Mouse (Mus musculus) midbrain, embryonic 14.5 days (tissue): ENCODE results near the gene Mapk1. TPM values are rescaled to one million over a fixed set of nuclear protein-coding genes. Genes with fewer than 3 reads are reported as not detected.

Experiments
- ATAC-seq: fragments of 200-750 bp; cut with Nextera tagmentation; 2 replicates; pipeline ENCODE4 v1.8.0; 2017; ENCODE audit warnings: moderate number of reproducible peaks, moderate library complexity; ENCODE audit not compliant: low FRiP score, low TSS enrichment
- DNase-seq: peaks from one replicate; pipeline ENCODE4 v3.0.0-alpha.2; 2015
- H3K27ac ChIP-seq: fragments of 300-500 bp; sonication (generic); replicated peaks from 2 replicates; pipeline ENCODE4 v1.5.1; 2014; ENCODE audit warnings: mild to moderate bottlenecking, low read depth, low read length, moderate library complexity
- H3K27me3 ChIP-seq: fragments of 300-500 bp; sonication (generic); 2 replicates; pipeline ENCODE4 v1.6.1; 2014; ENCODE audit warnings: low read length, control low read depth, mixed read lengths; ENCODE audit not compliant: control insufficient read depth, insufficient read depth
- H3K36me3 ChIP-seq: fragments of 300-500 bp; sonication (generic); 2 replicates; pipeline ENCODE4 v1.6.1; 2014; ENCODE audit warnings: low read length, control low read depth; ENCODE audit not compliant: control insufficient read depth, insufficient read depth
- H3K4me1 ChIP-seq: fragments of 300-500 bp; sonication (generic); 2 replicates; pipeline ENCODE4 v1.6.1; 2014; ENCODE audit warnings: mild to moderate bottlenecking, antibody characterized with exemption, low read length, control low read depth; ENCODE audit not compliant: control insufficient read depth, insufficient read depth
- H3K4me2 ChIP-seq: fragments of 300-500 bp; sonication (generic); 2 replicates; pipeline ENCODE4 v1.6.1; 2014; ENCODE audit warnings: mild to moderate bottlenecking, low read length, moderate library complexity
- H3K4me3 ChIP-seq: fragments of 300-500 bp; sonication (generic); replicated peaks from 2 replicates; pipeline ENCODE4 v1.5.1; 2014; ENCODE audit warnings: low read depth, low read length
- H3K9ac ChIP-seq: fragments of 300-500 bp; sonication (generic); replicated peaks from 2 replicates; pipeline ENCODE4 v1.6.1; 2014; ENCODE audit warnings: mild to moderate bottlenecking, low read length, moderate library complexity
- H3K9me3 ChIP-seq: fragments of 300-500 bp; sonication (generic); 2 replicates; pipeline ENCODE4 v1.6.1; 2016; ENCODE audit warnings: low read length, control low read depth, mixed read lengths; ENCODE audit not compliant: control insufficient read depth
- WGBS: fragments of 180-500 bp; shearing (Covaris S2); extraction: QIAGEN DNeasy Blood & Tissue Kit; methylation state at CpG from one replicate; pipeline ENCODE4 v1.1.7; 2014; 5-methylcytosine and 5-hydroxymethylcytosine counted together
- polyA plus RNA-seq: library from polyadenylated mRNA; unstranded; fragments of >200 nt; fragmentation: Nextera tagmentation; extraction: Ambion mirVana; gene quantifications from 2 replicates; pipeline ENCODE4 v1.2.1, GENCODE M21; 2014

Gene Mapk1
- polyA plus RNA-seq, 1 experiment from 2014 or later, result 219 TPM

DNA sequence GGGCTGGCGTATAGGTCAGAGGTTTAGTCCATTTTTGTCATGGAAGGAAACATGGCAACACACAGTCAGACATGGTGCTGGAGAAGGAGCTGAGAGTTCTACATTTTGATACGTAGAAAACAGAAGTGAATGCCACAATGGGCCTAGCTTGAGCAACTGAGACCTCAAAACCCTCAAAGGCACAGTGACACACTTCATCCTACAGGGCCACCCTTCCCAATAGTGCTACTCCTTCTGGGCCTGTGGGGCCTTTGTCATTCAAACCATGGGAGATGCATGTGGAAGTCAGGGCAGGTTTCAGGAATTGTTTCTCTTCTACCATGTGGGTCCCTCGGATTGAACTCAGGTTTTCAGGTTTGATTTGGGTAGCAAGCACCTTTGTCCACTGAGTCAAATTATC, 17.9 kb downstream of the Mapk1 start:
- no peak for ATAC-seq
- no peak overlapping the region for H3K9ac ChIP-seq
- no peak overlapping the region for H3K4me2 ChIP-seq
- no peaks in the 10 kb centered on the region for H3K4me1 ChIP-seq
- H3K4me3 ChIP-seq, result no peak overlapping the region
- 91% methylated on average over 3 of the region's 3 CpGs for WGBS
- H3K9me3 ChIP-seq, result no peaks in the 10 kb centered on the region
- no peaks in the 10 kb centered on the region for H3K27me3 ChIP-seq
- H3K36me3 ChIP-seq, result no peaks in the 10 kb centered on the region
- H3K27ac ChIP-seq, result no peak overlapping the region
- no peak for DNase-seq

DNA sequence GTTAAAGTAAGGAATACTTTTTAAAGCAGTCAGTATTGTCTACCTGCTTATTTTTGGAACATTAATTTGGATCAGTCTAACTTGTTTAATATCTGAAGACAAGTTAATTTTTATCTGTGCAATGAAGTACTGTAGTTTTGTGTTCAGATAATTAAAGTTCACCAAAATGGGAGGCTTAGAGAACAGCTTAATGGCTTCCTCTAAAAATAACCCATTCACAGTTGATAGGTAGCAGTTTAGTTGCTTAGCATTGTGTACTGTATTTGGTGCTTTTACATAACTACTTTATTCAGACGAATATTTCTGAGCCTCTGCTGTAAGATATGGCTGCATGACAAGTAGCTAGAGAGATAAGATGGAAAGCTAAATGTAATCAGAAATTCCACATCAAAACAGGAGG, 23.9 kb downstream of the Mapk1 start:
- ATAC-seq, result no peak
- Histone ChIP-seq H3K4me3 (no peak overlapping the region), H3K36me3 (no peaks in the 10 kb centered on the region), H3K9ac (no peak overlapping the region), H3K4me2 (no peak overlapping the region), H3K4me1 (no peaks in the 10 kb centered on the region), H3K27ac (no peak overlapping the region), H3K9me3 (no peaks in the 10 kb centered on the region), H3K27me3 (no peaks in the 10 kb centered on the region)
- no peak for DNase-seq
- 89% methylated on average over 1 of the region's 1 CpGs for WGBS

DNA sequence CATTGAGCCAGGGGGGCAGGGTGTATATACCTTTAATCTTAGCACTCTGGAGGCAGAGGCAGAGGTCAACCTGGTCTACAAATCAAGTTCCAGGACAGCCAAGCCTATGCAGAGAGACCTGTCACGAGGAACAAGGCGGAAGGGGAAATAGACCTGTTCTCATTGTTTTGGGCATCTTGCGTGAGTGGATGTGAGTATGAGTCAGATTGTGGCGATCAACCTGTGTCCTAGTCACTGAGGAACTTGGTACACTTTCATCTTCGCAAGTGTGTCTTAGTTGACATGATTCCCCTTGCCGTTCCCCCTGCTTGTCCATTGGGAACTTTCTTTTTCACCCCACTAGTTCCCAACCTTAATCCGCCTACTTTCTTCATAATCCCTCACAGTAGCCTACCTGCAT, 26.9 kb downstream of the Mapk1 start:
- Histone ChIP-seq H3K4me2 (no peak overlapping the region), H3K4me1 (no peaks in the 10 kb centered on the region), H3K9me3 (no peaks in the 10 kb centered on the region), H3K9ac (no peak overlapping the region), H3K27ac (no peak overlapping the region), H3K27me3 (no peaks in the 10 kb centered on the region), H3K36me3 (no peaks in the 10 kb centered on the region), H3K4me3 (no peak overlapping the region)
- ATAC-seq (no peak), DNase-seq (no peak)
- WGBS, result 98% methylated on average over 7 of the region's 7 CpGs

DNA sequence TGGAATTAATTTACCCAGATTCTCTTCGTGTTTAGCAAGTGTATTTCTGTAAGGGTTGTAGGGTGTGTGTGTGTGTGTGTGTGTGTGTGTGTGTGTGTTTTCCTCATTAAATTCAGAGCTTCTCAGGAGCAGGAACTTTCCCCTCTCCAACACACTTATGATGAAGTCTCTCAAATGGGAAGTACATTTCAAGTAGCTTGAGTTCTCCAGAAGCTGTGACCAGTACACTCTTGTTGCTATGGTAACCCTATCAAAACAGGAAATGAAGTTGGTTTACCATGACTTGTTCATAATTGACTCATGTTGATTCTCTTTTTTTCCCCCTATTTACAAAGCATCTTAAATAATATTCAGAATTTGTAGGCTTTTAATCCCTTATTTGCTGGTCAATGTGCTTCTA, 29.4 kb downstream of the Mapk1 start:
- 100% methylated on average over 1 of the region's 1 CpGs for WGBS
- Histone ChIP-seq H3K27me3 (no peaks in the 10 kb centered on the region), H3K9ac (no peak overlapping the region), H3K4me2 (no peak overlapping the region), H3K4me1 (no peaks in the 10 kb centered on the region), H3K9me3 (no peaks in the 10 kb centered on the region), H3K36me3 (0 out of 2 replicates have a peak, but pooled peaks cover 8% of the 10 kb centered on the region), H3K4me3 (no peak overlapping the region), H3K27ac (no peak overlapping the region)
- no peak for DNase-seq
- ATAC-seq, result no peak

DNA sequence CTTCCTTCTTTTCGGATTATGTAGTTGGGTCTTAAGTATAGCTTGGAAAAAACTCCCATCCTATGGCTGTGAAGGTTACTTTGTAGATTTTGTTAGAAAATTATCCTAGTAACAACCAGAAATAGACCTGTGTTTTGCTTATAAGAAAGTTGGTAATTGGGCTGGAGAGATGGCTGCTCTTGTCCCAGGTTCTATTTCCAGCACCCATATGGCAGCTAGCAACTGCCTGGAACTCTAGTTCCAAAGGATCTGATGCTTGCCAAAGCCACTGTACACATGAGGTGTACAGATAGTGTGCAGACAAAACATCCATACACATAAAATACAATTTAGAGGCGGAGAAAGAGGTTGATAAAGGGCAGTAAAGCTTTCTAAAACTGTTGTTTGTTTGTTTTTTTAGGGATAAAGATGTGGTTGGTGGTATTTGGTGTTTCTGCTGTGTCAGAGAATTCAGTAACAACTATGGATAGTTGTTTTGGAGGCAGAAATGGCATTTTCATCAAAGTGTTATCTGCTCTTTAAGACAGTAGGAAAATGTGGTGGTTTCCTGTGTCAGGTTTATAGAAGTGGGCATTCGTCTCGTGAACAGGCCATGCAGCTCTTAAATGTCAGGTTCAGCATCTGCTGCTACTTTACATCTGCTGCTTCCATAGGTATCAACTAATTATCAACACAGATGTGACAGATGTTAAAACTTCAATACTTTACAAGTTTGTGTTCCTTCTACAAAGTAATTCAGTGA, 32.1 kb downstream of the Mapk1 start:
- DNase-seq, result no peak

DNA sequence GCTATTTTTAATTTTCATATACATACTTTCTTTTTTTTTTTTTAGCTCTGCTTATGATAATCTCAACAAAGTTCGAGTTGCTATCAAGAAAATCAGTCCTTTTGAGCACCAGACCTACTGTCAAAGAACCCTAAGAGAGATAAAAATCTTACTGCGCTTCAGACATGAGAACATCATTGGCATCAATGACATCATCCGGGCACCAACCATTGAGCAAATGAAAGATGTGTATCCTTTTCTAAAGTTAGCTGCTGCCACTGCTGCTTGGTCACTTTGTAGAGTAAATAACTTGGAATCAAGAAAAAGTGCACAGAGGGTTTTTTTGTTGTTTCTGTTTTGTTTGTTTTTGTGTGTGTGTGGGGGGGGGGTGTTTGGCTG, 32.7 kb downstream of the Mapk1 start:
- H3K4me1 ChIP-seq, result no peaks in the 10 kb centered on the region
- H3K27ac ChIP-seq, result no peak overlapping the region
- H3K36me3 ChIP-seq, result peaks cover 22% of the 10 kb centered on the region
- H3K9ac ChIP-seq, result no peak overlapping the region
- no peaks in the 10 kb centered on the region for H3K27me3 ChIP-seq
- WGBS, result 98% methylated on average over 3 of the region's 3 CpGs
- H3K9me3 ChIP-seq, result no peaks in the 10 kb centered on the region
- no peak overlapping the region for H3K4me3 ChIP-seq
- ATAC-seq (no peak), DNase-seq (no peak)
- no peak overlapping the region for H3K4me2 ChIP-seq

More for the DNA sequence above, 32.1 kb downstream of the Mapk1 start:
- ATAC-seq, result no peak
- no peaks in the 10 kb centered on the region for H3K4me1 ChIP-seq
- H3K36me3 ChIP-seq, result peaks cover 21% of the 10 kb centered on the region
- WGBS, result 94% methylated on average over 4 of the region's 4 CpGs
- no peak overlapping the region for H3K27ac ChIP-seq
- no peak overlapping the region for H3K4me2 ChIP-seq
- H3K27me3 ChIP-seq, result no peaks in the 10 kb centered on the region
- no peak overlapping the region for H3K4me3 ChIP-seq
- no peaks in the 10 kb centered on the region for H3K9me3 ChIP-seq
- H3K9ac ChIP-seq, result no peak overlapping the region

DNA sequence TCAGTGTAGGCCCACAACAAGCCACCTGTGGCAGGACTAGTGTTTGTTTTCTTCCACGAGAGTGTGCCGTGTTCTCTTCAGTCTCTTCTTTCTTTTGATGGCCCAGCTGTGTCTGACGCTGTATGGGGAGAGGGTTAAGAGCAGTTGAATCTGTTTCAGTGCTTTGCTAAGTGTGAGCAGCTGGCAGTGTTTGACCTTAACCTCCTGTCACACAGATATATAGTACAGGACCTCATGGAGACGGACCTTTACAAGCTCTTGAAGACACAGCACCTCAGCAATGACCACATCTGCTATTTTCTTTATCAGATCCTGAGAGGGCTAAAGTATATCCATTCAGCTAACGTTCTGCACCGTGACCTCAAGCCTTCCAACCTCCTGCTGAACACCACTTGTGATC, 34.9 kb downstream of the Mapk1 start:
- H3K4me2 ChIP-seq, result no peak overlapping the region
- 86% methylated on average over 6 of the region's 6 CpGs for WGBS

DNA sequence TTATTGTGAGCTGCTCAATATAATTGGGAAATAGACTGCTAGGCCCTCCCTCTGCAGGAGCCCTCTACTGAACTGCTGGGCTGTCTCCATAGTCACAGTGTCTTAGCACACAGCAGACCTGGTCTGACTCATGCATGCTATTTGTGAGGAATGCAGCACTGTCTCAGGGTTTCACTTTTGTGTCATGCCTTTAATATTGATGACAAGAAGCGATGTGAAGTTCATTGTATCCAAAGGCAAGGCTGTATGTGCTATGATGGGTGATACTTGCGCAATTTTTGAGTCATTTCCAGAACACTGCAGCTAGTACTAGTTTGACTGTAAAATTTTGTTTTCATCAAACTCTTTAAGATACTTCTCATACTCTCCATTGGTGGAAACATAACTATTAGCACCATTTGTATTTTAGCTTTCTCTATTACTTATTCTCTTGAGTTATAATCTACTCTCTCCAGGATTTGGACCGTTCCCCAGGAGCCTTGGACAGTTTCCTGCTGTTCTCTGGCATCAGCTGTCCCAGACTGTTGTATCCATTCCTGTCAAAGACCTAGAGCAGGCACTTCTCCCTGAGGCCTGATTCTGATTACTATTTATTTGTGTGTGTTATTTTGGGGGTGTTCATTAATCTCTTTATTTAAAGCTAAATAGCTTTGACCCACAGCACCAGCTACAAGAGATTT, 41.4 kb downstream of the Mapk1 start:
- H3K9ac ChIP-seq, result no peak overlapping the region
- DNase-seq, result no peak
- 91% methylated on average over 3 of the region's 3 CpGs for WGBS
- no peaks in the 10 kb centered on the region for H3K9me3 ChIP-seq
- peaks cover 52% of the 10 kb centered on the region for H3K36me3 ChIP-seq
- no peaks in the 10 kb centered on the region for H3K4me1 ChIP-seq
- no peak overlapping the region for H3K4me3 ChIP-seq
- no peak overlapping the region for H3K27ac ChIP-seq
- H3K4me2 ChIP-seq, result no peak overlapping the region
- H3K27me3 ChIP-seq, result no peaks in the 10 kb centered on the region
- ATAC-seq, result no peak

More for the DNA sequence above, 34.9 kb downstream of the Mapk1 start:
- ATAC-seq (no peak), DNase-seq (no peak)
- H3K4me1 ChIP-seq, result no peaks in the 10 kb centered on the region
- no peaks in the 10 kb centered on the region for H3K9me3 ChIP-seq
- no peak overlapping the region for H3K4me3 ChIP-seq
- H3K9ac ChIP-seq, result no peak overlapping the region
- no peaks in the 10 kb centered on the region for H3K27me3 ChIP-seq
- peaks cover 29% of the 10 kb centered on the region for H3K36me3 ChIP-seq
- no peak overlapping the region for H3K27ac ChIP-seq
